9 mouse cellular contexts compared by ENCODE assay signal in genomic region chr5:98854264-98854626, GRCm38 (mm10). TPM values are rescaled to one million over a fixed set of nuclear protein-coding genes. Genes with fewer than 3 reads are reported as not detected.
A peak's percentile ranks its signal among the peaks of the same experiment; 100 is the strongest.
DNase-seq lines count a peak whose midpoint lies in the region; ATAC-seq and TF ChIP-seq lines count a peak whose summit lies in the region.
"Had no signal": no experiment of that assay in that cellular context is flagged by ENCODE, and none has a peak within 500 bp of the region (broad histone marks: within the 10 kb centered on the region; RNA-seq: fewer than 3 reads in every experiment).

Gene Bmp3, plus strand, starts transcription at chr5:98854415.

- H3K4me3 ChIP-seq in liver, embryonic 11.5 days (ENCODE audit: low read depth, low read length), result peak within 1 kb of the TSS; percentile 43
- H3K4me3 ChIP-seq in embryonic fibroblast, embryonic 13.5 days (ENCODE audit: insufficient read depth, low read length), result peak within 1 kb of the TSS; percentile 29
- H3K4me3 ChIP-seq in intestine, embryonic 14.5 days (ENCODE audit: low read depth, low read length), result peak within 1 kb of the TSS; percentile 62
- peak within 1 kb of the TSS; percentile 58 for H3K4me3 ChIP-seq in limb, embryonic 15.5 days
- H3K4me3 ChIP-seq in neural tube, embryonic 13.5 days, result peak within 1 kb of the TSS; percentile 55

- H3K4me1 ChIP-seq in liver, embryonic 11.5 days (replicated peaks; ENCODE audit: control insufficient read depth, insufficient read depth, low read length), result no peaks in the 10 kb centered on the region
- H3K4me1 ChIP-seq in embryonic fibroblast, embryonic 13.5 days (ENCODE audit: control insufficient read depth, insufficient read depth, low read length), result no peaks in the 10 kb centered on the region
- peaks cover 8% of the 10 kb centered on the region for H3K4me1 ChIP-seq in intestine, embryonic 14.5 days (replicated peaks; ENCODE audit: control insufficient read depth, insufficient read depth, low read length)
- H3K4me1 ChIP-seq in limb, embryonic 15.5 days, result peaks cover 23% of the 10 kb centered on the region
- H3K4me1 ChIP-seq in neural tube, embryonic 13.5 days (replicated peaks), result peaks cover 25% of the 10 kb centered on the region

- H3K36me3 ChIP-seq in liver, embryonic 11.5 days (ENCODE audit: control insufficient read depth, insufficient read depth, low read length), result no peaks in the 10 kb centered on the region
- no peaks in the 10 kb centered on the region for H3K36me3 ChIP-seq in intestine, embryonic 14.5 days (ENCODE audit: control insufficient read depth, insufficient read depth, low read length)
- H3K36me3 ChIP-seq in limb, embryonic 15.5 days, result no peaks in the 10 kb centered on the region
- no peaks in the 10 kb centered on the region for H3K36me3 ChIP-seq in neural tube, embryonic 13.5 days

- no peak for DNase-seq in liver, embryonic 11.5 days (ENCODE audit: low spot score)
- no peak for DNase-seq in liver
- DNase-seq in intestine, embryonic 14.5 days (ENCODE audit: low spot score), result no peak
- DNase-seq in cerebellum, adult 9-10 months, result no peak

- TF ChIP-seq POLR2A in embryonic fibroblast, embryonic 13.5 days (IDR thresholded peaks at IDR 0.05; ENCODE audit: low read depth, low read length), result no peak

- no peak for TF ChIP-seq CTCF in embryonic fibroblast, embryonic 13.5 days (IDR thresholded peaks at IDR 0.05; ENCODE audit: borderline replicate concordance, insufficient read depth, low read length)

- H3K9me3 ChIP-seq in liver, embryonic 11.5 days (ENCODE audit: control insufficient read depth, low read length), result no peaks in the 10 kb centered on the region
- H3K9me3 ChIP-seq in intestine, embryonic 14.5 days (ENCODE audit: control insufficient read depth, low read length), result no peaks in the 10 kb centered on the region
- H3K9me3 ChIP-seq in limb, embryonic 15.5 days, result no peaks in the 10 kb centered on the region
- H3K9me3 ChIP-seq in neural tube, embryonic 13.5 days, result no peaks in the 10 kb centered on the region

- peaks cover 44% of the 10 kb centered on the region for H3K27me3 ChIP-seq in liver, embryonic 11.5 days (replicated peaks; ENCODE audit: control insufficient read depth, insufficient read depth, low read length)
- peaks cover 47% of the 10 kb centered on the region for H3K27me3 ChIP-seq in intestine, embryonic 14.5 days (replicated peaks; ENCODE audit: control insufficient read depth, insufficient read depth, low read length)
- H3K27me3 ChIP-seq in limb, embryonic 15.5 days, result peaks cover 45% of the 10 kb centered on the region
- peaks cover 57% of the 10 kb centered on the region for H3K27me3 ChIP-seq in neural tube, embryonic 13.5 days

- 13% methylated on average over 10 of the region's 10 CpGs for WGBS in liver, embryonic 11.5 days
- WGBS in intestine, embryonic 14.5 days, result 4% methylated on average over 10 of the region's 10 CpGs
- 4% methylated on average over 10 of the region's 10 CpGs for WGBS in limb, embryonic 15.5 days
- WGBS in neural tube, embryonic 13.5 days, result 4% methylated on average over 10 of the region's 10 CpGs

- ATAC-seq in liver, embryonic 11.5 days (replicated peaks; ENCODE audit: low FRiP score), result no peak
- 0 out of 2 replicates have a peak, but pooled peaks have one; percentile 54 for ATAC-seq in intestine, embryonic 14.5 days (replicated peaks; ENCODE audit: low FRiP score, low TSS enrichment, low read depth)
- ATAC-seq in limb, embryonic 15.5 days (ENCODE audit: insufficient number of reproducible peaks, low FRiP score, low TSS enrichment, low read depth), result no peak
- ATAC-seq in neural tube, embryonic 13.5 days (ENCODE audit: low read depth), result peak; percentile 68; the same call in 1 of the 2 replicates
- ATAC-seq in erythroblast, adult 5-6 weeks (replicated peaks; ENCODE audit: low FRiP score, poor library complexity, severe bottlenecking), result no peak

- no peak within 1 kb of the TSS for H3K27ac ChIP-seq in liver, embryonic 11.5 days (ENCODE audit: low read depth, low read length)
- H3K27ac ChIP-seq in embryonic fibroblast, embryonic 13.5 days (ENCODE audit: insufficient read depth, low read length), result no peak within 1 kb of the TSS
- H3K27ac ChIP-seq in intestine, embryonic 14.5 days (ENCODE audit: low read depth), result peak within 1 kb of the TSS; percentile 47; the same call in 1 of the 2 replicates
- H3K27ac ChIP-seq in limb, embryonic 15.5 days, result no peak within 1 kb of the TSS
- H3K27ac ChIP-seq in neural tube, embryonic 13.5 days (replicated peaks), result no peak within 1 kb of the TSS
- H3K27ac ChIP-seq: macrophage had no signal

- H3K9ac ChIP-seq in liver, embryonic 11.5 days (ENCODE audit: low read depth, low read length), result no peak within 1 kb of the TSS
- H3K9ac ChIP-seq in intestine, embryonic 14.5 days (ENCODE audit: low read length), result peak within 1 kb of the TSS; percentile 63
- peak within 1 kb of the TSS; percentile 56 for H3K9ac ChIP-seq in limb, embryonic 15.5 days
- H3K9ac ChIP-seq in neural tube, embryonic 13.5 days, result peak within 1 kb of the TSS; percentile 63

- peak within 1 kb of the TSS; percentile 76 for H3K4me2 ChIP-seq in liver, embryonic 11.5 days
- peak within 1 kb of the TSS; percentile 100 for H3K4me2 ChIP-seq in intestine, embryonic 14.5 days (ENCODE audit: low read length)
- peak within 1 kb of the TSS; percentile 96 for H3K4me2 ChIP-seq in limb, embryonic 15.5 days
- H3K4me2 ChIP-seq in neural tube, embryonic 13.5 days, result peak within 1 kb of the TSS; percentile 99

RNA-seq across cellular contexts. Expression of gene Bmp3, which starts in this region (rescaled TPM):
- 0.09 and 0.12 TPM in 2 replicates for polyA plus RNA-seq in liver, embryonic 11.5 days (2014; fragmentation: Nextera tagmentation; extraction: Ambion mirVana)
- polyA plus RNA-seq in embryonic fibroblast, embryonic 13.5 days (2011; ENCODE audit: insufficient read length, low read depth, missing spikeins), result 0.58 and 6.4 TPM in 2 replicates
- polyA plus RNA-seq in intestine, embryonic 14.5 days (2014; fragmentation: Nextera tagmentation; extraction: Ambion mirVana), result 18.4 and 20.2 TPM in 2 replicates
- polyA plus RNA-seq in limb, embryonic 15.5 days (2015; fragmentation: Nextera tagmentation; extraction: Ambion mirVana), result 8.5 and 10.3 TPM in 2 replicates
- 0.71 and 1.5 TPM in 2 replicates for polyA plus RNA-seq in neural tube, embryonic 13.5 days (2015; fragmentation: Nextera tagmentation; extraction: Ambion mirVana)
- total RNA-seq in erythroblast, adult 5-6 weeks (2015; ENCODE audit: low replicate concordance), result not detected in 2 replicates
- total RNA-seq in erythroblast, adult 5-6 weeks (2017; ENCODE audit: low replicate concordance), result 0.14 TPM in 1 of 2 replicates, not detected in the other
- polyA plus RNA-seq: macrophage had no signal

Comparison
In these comparisons a context has a peak if more than half of its experiments do, and no peak if none do; other contexts are left out.
1. ATAC-seq: peak in intestine, embryonic 14.5 days (single experiment) and neural tube, embryonic 13.5 days (single experiment); none in liver, embryonic 11.5 days (single experiment), limb, embryonic 15.5 days (single experiment) and erythroblast, adult 5-6 weeks (single experiment).
2. Peak in every context shown above with its lines, with median percentiles within 50 percentile points of each other: H3K4me2 ChIP-seq and H3K4me3 ChIP-seq.